Mouse (Mus musculus): ENCODE measurements at regions not wholly inside any gene's neighbourhood (a gene's known extent, or its start where the extent isn't known, plus 50 kb on each side); places are given as distances from the start of the nearest gene placed in this dataset.
A peak's percentile ranks its signal among the peaks of the same experiment; 100 is the strongest.

DNA sequence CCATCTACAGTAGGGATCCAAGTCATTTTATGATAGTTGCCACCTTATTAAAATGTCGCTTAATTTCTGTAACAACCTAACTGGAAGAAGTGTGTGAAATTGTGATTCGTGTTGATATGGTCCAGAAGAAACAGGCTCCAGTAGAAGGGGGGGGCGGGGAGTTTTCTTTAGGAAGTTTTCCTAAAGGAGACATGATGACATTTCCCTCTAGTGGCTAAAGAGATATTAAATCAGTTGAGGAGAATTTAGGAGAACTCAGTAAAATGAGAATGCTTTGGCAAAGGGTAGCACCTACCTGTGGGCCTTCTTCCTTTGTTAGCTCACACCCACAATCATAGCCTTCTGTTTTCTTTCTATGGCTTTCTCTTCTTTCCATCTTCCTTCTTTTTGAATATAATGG lies 107.7 kb downstream of the Tnfsf18 start:
- Histone ChIP-seq H3K4me2 (ENCODE audit: low read depth, low read length) (no peak overlapping the region), H3K4me3 (ENCODE audit: low read depth, low read length) (no peak overlapping the region), H3K27me3 (replicated peaks; ENCODE audit: control insufficient read depth, insufficient read depth, low read length) (no peaks in the 10 kb centered on the region), H3K9me3 (ENCODE audit: control insufficient read depth, low read length) (no peaks in the 10 kb centered on the region), H3K36me3 (ENCODE audit: control insufficient read depth, insufficient read depth, low read length) (no peaks in the 10 kb centered on the region), H3K4me1 (ENCODE audit: control insufficient read depth, insufficient read depth, low read length) (no peaks in the 10 kb centered on the region), H3K27ac (replicated peaks; ENCODE audit: low read depth, low read length) (no peak overlapping the region), H3K9ac (ENCODE audit: low read depth, low read length) (no peak overlapping the region)
- DNase-seq (ENCODE audit: low spot score) (peak; percentile 12), ATAC-seq (ENCODE audit: low read depth) (no peak)
- WGBS, result 82% methylated on average over 3 of the region's 3 CpGs

DNA sequence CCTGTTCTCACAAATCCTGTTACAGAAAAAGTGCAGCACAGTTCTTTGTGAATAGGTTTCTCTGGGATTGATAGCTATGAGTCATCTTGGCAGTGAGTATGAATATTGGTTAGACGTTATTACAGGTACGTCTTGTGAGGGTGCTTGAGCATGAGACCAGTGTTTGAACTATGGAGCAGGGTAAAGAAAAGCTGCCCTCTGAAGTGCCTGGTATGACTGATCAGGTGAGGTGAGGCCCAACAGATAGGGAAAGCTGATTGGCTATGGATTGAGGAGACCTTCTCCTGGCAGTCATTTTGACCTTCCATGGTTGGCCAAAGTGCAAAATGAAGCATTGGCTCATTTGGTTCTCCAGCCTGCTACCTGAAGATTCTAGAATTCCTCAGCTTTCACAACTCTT lies 106.7 kb downstream of the Tnfsf18 start:
- Histone ChIP-seq H3K9me3 (ENCODE audit: control insufficient read depth, low read length) (no peaks in the 10 kb centered on the region), H3K27me3 (replicated peaks; ENCODE audit: control insufficient read depth, insufficient read depth, low read length) (no peaks in the 10 kb centered on the region), H3K4me3 (ENCODE audit: low read depth, low read length) (no peak overlapping the region), H3K4me1 (ENCODE audit: control insufficient read depth, insufficient read depth, low read length) (no peaks in the 10 kb centered on the region), H3K36me3 (ENCODE audit: control insufficient read depth, insufficient read depth, low read length) (no peaks in the 10 kb centered on the region), H3K9ac (ENCODE audit: low read depth, low read length) (no peak overlapping the region), H3K27ac (replicated peaks; ENCODE audit: low read depth, low read length) (no peak overlapping the region), H3K4me2 (ENCODE audit: low read depth, low read length) (no peak overlapping the region)
- 98% methylated on average over 2 of the region's 2 CpGs for WGBS
- ATAC-seq (ENCODE audit: low read depth) (no peak), DNase-seq (ENCODE audit: low spot score) (no peak)

DNA sequence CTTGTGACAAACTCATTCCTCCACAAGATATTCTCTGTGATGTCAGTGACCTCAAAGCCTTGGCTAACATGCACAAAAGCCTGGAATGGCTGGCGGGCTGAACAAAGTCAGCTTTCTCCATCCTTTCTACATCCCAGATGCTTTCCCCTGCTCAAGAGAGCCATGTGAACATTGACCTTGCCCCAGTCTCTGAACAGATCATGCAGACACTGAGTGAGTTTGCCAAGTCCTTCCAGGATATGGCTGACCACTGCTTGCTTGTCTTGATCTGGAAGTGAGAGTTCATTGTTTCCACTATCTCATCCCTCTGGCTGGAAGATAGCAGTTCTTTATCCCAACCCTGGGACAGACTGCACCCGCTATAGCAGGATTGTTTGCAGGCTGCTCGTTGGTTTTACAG lies 103.7 kb downstream of the Tnfsf18 start:
- Histone ChIP-seq H3K9ac (ENCODE audit: low read depth, low read length) (no peak overlapping the region), H3K4me2 (ENCODE audit: low read depth, low read length) (no peak overlapping the region), H3K27me3 (replicated peaks; ENCODE audit: control insufficient read depth, insufficient read depth, low read length) (no peaks in the 10 kb centered on the region), H3K36me3 (ENCODE audit: control insufficient read depth, insufficient read depth, low read length) (no peaks in the 10 kb centered on the region), H3K4me1 (ENCODE audit: control insufficient read depth, insufficient read depth, low read length) (no peaks in the 10 kb centered on the region), H3K27ac (replicated peaks; ENCODE audit: low read depth, low read length) (no peak overlapping the region), H3K4me3 (ENCODE audit: low read depth, low read length) (no peak overlapping the region), H3K9me3 (ENCODE audit: control insufficient read depth, low read length) (no peaks in the 10 kb centered on the region)
- no peak for ATAC-seq (ENCODE audit: low read depth)
- DNase-seq (ENCODE audit: low spot score), result no peak
- WGBS, result 91% methylated on average over 3 of the region's 3 CpGs

DNA sequence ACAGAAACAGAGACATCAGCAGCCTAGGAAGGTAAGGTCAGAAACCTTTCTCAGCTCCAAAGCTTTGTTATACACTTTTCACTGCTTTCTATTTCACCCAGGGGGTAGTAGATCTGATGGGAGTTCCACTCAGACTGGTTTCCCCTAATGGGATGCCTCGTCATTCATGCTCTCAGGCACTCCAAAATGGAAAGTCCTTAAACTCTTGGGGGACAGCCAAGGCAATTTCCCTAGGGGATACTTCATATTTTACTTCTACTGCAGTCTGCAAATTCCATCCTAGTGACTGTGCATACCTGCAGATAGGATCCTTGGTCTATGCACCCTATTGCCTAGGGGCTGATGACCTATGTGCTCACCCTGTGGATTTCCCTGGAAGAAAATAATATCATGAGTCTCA lies 82.1 kb downstream of the Tnfsf18 start:
- Histone ChIP-seq H3K9me3 (ENCODE audit: control insufficient read depth, low read length) (no peaks in the 10 kb centered on the region), H3K4me3 (ENCODE audit: low read depth, low read length) (no peak overlapping the region), H3K27ac (replicated peaks; ENCODE audit: low read depth, low read length) (no peak overlapping the region), H3K4me1 (ENCODE audit: control insufficient read depth, insufficient read depth, low read length) (0 out of 2 replicates have a peak, but pooled peaks cover 4% of the 10 kb centered on the region), H3K9ac (ENCODE audit: low read depth, low read length) (no peak overlapping the region), H3K36me3 (ENCODE audit: control insufficient read depth, insufficient read depth, low read length) (no peaks in the 10 kb centered on the region), H3K4me2 (ENCODE audit: low read depth, low read length) (no peak overlapping the region), H3K27me3 (replicated peaks; ENCODE audit: control insufficient read depth, insufficient read depth, low read length) (no peaks in the 10 kb centered on the region)
- 56% methylated on average over 1 of the region's 1 CpGs for WGBS
- no peak for ATAC-seq (ENCODE audit: low read depth)
- DNase-seq (ENCODE audit: low spot score), result no peak

DNA sequence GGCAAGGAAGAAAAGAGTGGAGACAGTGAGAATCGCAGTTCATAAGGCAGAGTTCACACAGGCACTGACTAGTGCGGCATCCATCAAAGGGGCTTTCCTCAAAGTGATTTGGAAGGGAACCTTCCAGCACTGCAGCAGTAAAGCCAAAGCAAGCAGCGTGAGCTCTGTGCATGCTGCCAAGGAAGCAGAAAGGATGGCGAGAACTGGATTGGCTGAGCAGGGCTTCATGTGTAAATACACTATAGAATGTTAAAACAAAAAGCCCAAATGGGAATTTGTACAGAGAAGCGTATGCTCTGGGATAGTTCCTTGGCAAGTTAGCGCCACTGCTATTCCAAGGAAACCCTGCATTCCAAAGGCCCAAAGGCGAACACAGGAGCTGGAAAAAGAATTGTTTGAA lies 81.5 kb downstream of the Tnfsf18 start:
- Histone ChIP-seq H3K27me3 (replicated peaks; ENCODE audit: control insufficient read depth, insufficient read depth, low read length) (no peaks in the 10 kb centered on the region), H3K4me2 (ENCODE audit: low read depth, low read length) (no peak overlapping the region), H3K27ac (replicated peaks; ENCODE audit: low read depth, low read length) (no peak overlapping the region), H3K4me3 (ENCODE audit: low read depth, low read length) (no peak overlapping the region), H3K9me3 (ENCODE audit: control insufficient read depth, low read length) (no peaks in the 10 kb centered on the region), H3K36me3 (ENCODE audit: control insufficient read depth, insufficient read depth, low read length) (no peaks in the 10 kb centered on the region), H3K9ac (ENCODE audit: low read depth, low read length) (no peak overlapping the region), H3K4me1 (ENCODE audit: control insufficient read depth, insufficient read depth, low read length) (0 out of 2 replicates have a peak, but pooled peaks cover 4% of the 10 kb centered on the region)
- ATAC-seq (ENCODE audit: low read depth), result peak; percentile 50; the same call in 1 of the 2 replicates
- peak; percentile 77 for DNase-seq (ENCODE audit: low spot score)
- WGBS, result 50% methylated on average over 7 of the region's 7 CpGs

DNA sequence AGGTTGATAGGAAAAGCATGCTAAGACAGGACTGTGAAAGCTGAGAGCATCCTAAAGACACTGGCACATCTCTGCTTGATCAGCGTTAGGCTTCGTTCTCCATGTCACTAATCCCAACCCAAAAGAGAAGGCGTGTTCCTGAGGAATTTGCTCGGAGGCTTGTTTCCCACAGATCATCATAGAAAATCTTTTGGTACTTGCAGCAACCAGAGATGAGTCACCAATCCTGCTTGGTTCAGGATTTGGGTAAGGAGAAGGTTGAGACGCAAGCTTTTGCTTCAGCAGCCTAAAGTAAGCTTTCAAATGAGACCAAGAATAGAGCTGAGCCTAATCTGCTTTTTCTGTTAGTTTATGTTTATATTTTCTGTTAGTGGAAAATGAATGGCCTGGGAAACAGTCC lies 80.7 kb downstream of the Tnfsf18 start:
- Histone ChIP-seq H3K9ac (ENCODE audit: low read depth, low read length) (no peak overlapping the region), H3K27ac (replicated peaks; ENCODE audit: low read depth, low read length) (no peak overlapping the region), H3K4me1 (ENCODE audit: control insufficient read depth, insufficient read depth, low read length) (0 out of 2 replicates have a peak, but pooled peaks cover 4% of the 10 kb centered on the region), H3K36me3 (ENCODE audit: control insufficient read depth, insufficient read depth, low read length) (no peaks in the 10 kb centered on the region), H3K4me3 (ENCODE audit: low read depth, low read length) (no peak overlapping the region), H3K4me2 (ENCODE audit: low read depth, low read length) (no peak overlapping the region), H3K27me3 (replicated peaks; ENCODE audit: control insufficient read depth, insufficient read depth, low read length) (no peaks in the 10 kb centered on the region), H3K9me3 (ENCODE audit: control insufficient read depth, low read length) (no peaks in the 10 kb centered on the region)
- 77% methylated on average over 5 of the region's 5 CpGs for WGBS
- ATAC-seq (ENCODE audit: low read depth), result no peak
- DNase-seq (ENCODE audit: low spot score), result peak; percentile 29

DNA sequence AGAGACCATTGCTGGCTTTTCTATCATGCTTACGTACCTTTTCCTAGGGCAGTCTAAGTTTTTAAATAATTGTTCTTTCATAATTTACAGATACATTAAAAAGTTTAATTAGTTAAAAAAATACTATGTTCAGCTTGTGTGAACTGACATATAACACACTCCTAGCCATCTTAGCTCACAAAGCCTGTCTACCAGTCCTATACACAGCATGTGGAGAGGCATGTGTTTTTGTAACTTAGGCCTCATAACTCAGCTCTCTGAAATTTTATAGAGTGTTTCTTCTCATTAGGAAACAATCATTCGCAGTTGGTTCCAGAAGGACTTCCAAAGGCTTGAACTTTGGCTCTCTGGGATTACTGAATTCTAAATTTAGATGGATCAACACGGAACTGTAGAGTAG lies 76.3 kb downstream of the Tnfsf18 start:
- Histone ChIP-seq H3K9ac (ENCODE audit: low read depth, low read length) (no peak overlapping the region), H3K4me3 (ENCODE audit: low read depth, low read length) (no peak overlapping the region), H3K27me3 (replicated peaks; ENCODE audit: control insufficient read depth, insufficient read depth, low read length) (no peaks in the 10 kb centered on the region), H3K4me2 (ENCODE audit: low read depth, low read length) (no peak overlapping the region), H3K27ac (replicated peaks; ENCODE audit: low read depth, low read length) (no peak overlapping the region), H3K4me1 (ENCODE audit: control insufficient read depth, insufficient read depth, low read length) (no peaks in the 10 kb centered on the region), H3K9me3 (ENCODE audit: control insufficient read depth, low read length) (no peaks in the 10 kb centered on the region), H3K36me3 (ENCODE audit: control insufficient read depth, insufficient read depth, low read length) (no peaks in the 10 kb centered on the region)
- 60% methylated on average over 3 of the region's 3 CpGs for WGBS
- no peak for DNase-seq (ENCODE audit: low spot score)
- no peak for ATAC-seq (ENCODE audit: low read depth)

DNA sequence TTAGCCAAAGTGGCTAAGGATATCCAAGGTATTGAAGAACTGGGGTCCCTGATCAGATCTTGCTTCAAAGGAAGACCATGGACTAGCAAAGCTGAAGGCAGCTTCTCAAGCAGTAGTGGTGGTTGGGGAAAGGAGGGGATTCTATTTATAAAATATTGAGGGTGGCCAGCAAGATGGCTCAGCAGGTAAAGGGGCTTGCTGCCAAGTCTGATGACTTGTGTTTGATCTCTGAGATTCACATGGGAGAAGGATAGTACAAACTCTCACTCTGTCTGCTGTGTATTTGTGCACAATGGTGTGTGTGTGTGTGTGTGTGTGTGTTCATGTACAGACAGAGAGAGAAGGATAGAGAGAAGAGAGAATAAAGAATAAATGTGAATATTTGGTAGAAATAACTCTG lies 73.4 kb downstream of the Tnfsf18 start:
- ATAC-seq (ENCODE audit: low read depth), result no peak
- no peak overlapping the region for H3K4me2 ChIP-seq (ENCODE audit: low read depth, low read length)

DNA sequence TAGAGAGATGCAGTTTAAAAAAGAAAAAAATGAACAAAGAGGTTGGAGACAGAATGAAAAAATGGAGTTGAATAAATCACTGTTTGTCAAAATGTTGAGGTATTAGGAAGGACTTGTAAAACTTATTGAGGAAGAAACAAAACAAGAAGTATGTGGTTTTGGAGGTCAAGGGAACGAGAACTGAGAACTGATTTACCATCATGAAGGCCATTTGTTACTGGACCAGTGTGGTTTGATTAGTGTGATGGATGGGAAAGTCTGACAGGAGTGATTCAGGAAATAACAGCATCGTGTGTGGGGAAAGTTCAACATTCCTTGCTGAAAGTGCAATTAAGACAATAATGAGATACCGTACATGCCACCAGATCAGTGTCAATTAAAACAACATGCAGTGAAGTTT lies 65.9 kb downstream of the Tnfsf18 start:
- 41% methylated on average over 3 of the region's 3 CpGs for WGBS

More for the DNA sequence above, 73.4 kb downstream of the Tnfsf18 start:
- no peak for DNase-seq (ENCODE audit: low spot score)
- Histone ChIP-seq H3K9me3 (ENCODE audit: control insufficient read depth, low read length) (no peaks in the 10 kb centered on the region), H3K27me3 (replicated peaks; ENCODE audit: control insufficient read depth, insufficient read depth, low read length) (no peaks in the 10 kb centered on the region), H3K4me1 (ENCODE audit: control insufficient read depth, insufficient read depth, low read length) (no peaks in the 10 kb centered on the region), H3K4me3 (ENCODE audit: low read depth, low read length) (no peak overlapping the region), H3K36me3 (ENCODE audit: control insufficient read depth, insufficient read depth, low read length) (no peaks in the 10 kb centered on the region), H3K9ac (ENCODE audit: low read depth, low read length) (no peak overlapping the region), H3K27ac (replicated peaks; ENCODE audit: low read depth, low read length) (no peak overlapping the region)

More for the DNA sequence above, 65.9 kb downstream of the Tnfsf18 start:
- Histone ChIP-seq H3K4me1 (ENCODE audit: control insufficient read depth, insufficient read depth, low read length) (no peaks in the 10 kb centered on the region; the same call in 1 of the 2 replicates), H3K9me3 (ENCODE audit: control insufficient read depth, low read length) (no peaks in the 10 kb centered on the region), H3K27ac (replicated peaks; ENCODE audit: low read depth, low read length) (no peak overlapping the region), H3K4me2 (ENCODE audit: low read depth, low read length) (no peak overlapping the region), H3K4me3 (ENCODE audit: low read depth, low read length) (no peak overlapping the region), H3K36me3 (ENCODE audit: control insufficient read depth, insufficient read depth, low read length) (no peaks in the 10 kb centered on the region), H3K9ac (ENCODE audit: low read depth, low read length) (no peak overlapping the region), H3K27me3 (replicated peaks; ENCODE audit: control insufficient read depth, insufficient read depth, low read length) (no peaks in the 10 kb centered on the region)
- DNase-seq (ENCODE audit: low spot score), result no peak
- no peak for ATAC-seq (ENCODE audit: low read depth)

Data from embryonic facial prominence, embryonic 14.5 days (tissue).